Mouse (Mus musculus) lung, embryonic 16.5 days (tissue): ENCODE measurements around the gene Col26a1. TPM values are rescaled to one million over a fixed set of nuclear protein-coding genes. Genes with fewer than 3 reads are reported as not detected.
"Not testable (repeated sequence)": the region's sequence is repeated elsewhere in the genome, so short reads cannot be mapped to it uniquely, and the experiment has no call there.

ENCODE experiments used
- ATAC-seq: fragments of 200-750 bp; cut with Nextera tagmentation; 2 replicates; pipeline ENCODE4 v1.8.0; 2017; ENCODE audit warnings: low read depth, mild to moderate bottlenecking, moderate library complexity
- H3K27ac ChIP-seq: fragments of 300-500 bp; sonication (generic); 2 replicates; pipeline ENCODE4 v1.5.1; 2014; ENCODE audit warnings: mild to moderate bottlenecking, control low read depth, low read length
- H3K27me3 ChIP-seq: fragments of 300-500 bp; sonication (generic); 2 replicates; pipeline ENCODE4 v1.6.1; 2014; ENCODE audit warnings: low read depth, low read length, mixed read lengths; ENCODE audit not compliant: control insufficient read depth, insufficient read depth
- H3K36me3 ChIP-seq: fragments of 300-500 bp; sonication (generic); 2 replicates; pipeline ENCODE4 v1.6.1; 2014; ENCODE audit warnings: low read length; ENCODE audit not compliant: control insufficient read depth, insufficient read depth
- H3K4me1 ChIP-seq: fragments of 300-500 bp; sonication (generic); replicated peaks from 2 replicates; pipeline ENCODE4 v1.6.1; 2014; ENCODE audit warnings: low read length, mixed read lengths; ENCODE audit not compliant: control insufficient read depth, insufficient read depth
- H3K4me2 ChIP-seq: fragments of 300-500 bp; sonication (generic); 2 replicates; pipeline ENCODE4 v1.6.1; 2014; ENCODE audit warnings: low read depth, low read length, control low read depth
- H3K4me3 ChIP-seq: fragments of 300-500 bp; sonication (generic); 2 replicates; pipeline ENCODE4 v1.5.1; 2014; ENCODE audit warnings: mild to moderate bottlenecking, low read length, control low read depth
- H3K9ac ChIP-seq: fragments of 300-500 bp; sonication (generic); 2 replicates; pipeline ENCODE4 v1.6.1; 2014; ENCODE audit warnings: low read length, control low read depth
- H3K9me3 ChIP-seq: fragments of 300-500 bp; sonication (generic); 2 replicates; pipeline ENCODE4 v1.6.1; 2016; ENCODE audit warnings: low read length; ENCODE audit not compliant: control insufficient read depth
- WGBS: fragments of 180-500 bp; shearing (Covaris S2); extraction: QIAGEN DNeasy Blood & Tissue Kit; methylation state at CpG from one replicate; pipeline ENCODE4 v1.1.7; 2014; 5-methylcytosine and 5-hydroxymethylcytosine counted together
- polyA plus RNA-seq: library from polyadenylated mRNA; unstranded; fragments of >200 nt; fragmentation: Nextera tagmentation; extraction: Ambion mirVana; gene quantifications from 2 replicates; pipeline ENCODE4 v1.2.1, GENCODE M21; 2015

Col26a1 gene
- polyA plus RNA-seq, 1 experiment from 2014 or later: 5.9 TPM

- ATAC-seq, H3K4me2 ChIP-seq, H3K9me3 ChIP-seq, H3K4me3 ChIP-seq, H3K36me3 ChIP-seq, H3K27me3 ChIP-seq, H3K27ac ChIP-seq, H3K4me1 ChIP-seq, H3K9ac ChIP-seq: not testable (repeated sequence)
- WGBS: 58% methylated on average over 7 of the region's 7 CpGs
Measured at GRCm38 (mm10) chr5:136753176-136753575, 129.8 kb downstream of the Col26a1 start.

- Histone ChIP-seq H3K4me1 (0 out of 2 replicates have a peak, but pooled peaks cover 4% of the 10 kb centered on the region), H3K27me3 (no peaks in the 10 kb centered on the region), H3K9ac (no peak overlapping the region), H3K36me3 (no peaks in the 10 kb centered on the region), H3K9me3 (peaks cover 9% of the 10 kb centered on the region; the same call in 1 of the 2 replicates), H3K27ac (no peak overlapping the region), H3K4me3 (no peak overlapping the region), H3K4me2 (no peak overlapping the region)
- ATAC-seq: no peak
- WGBS: 96% methylated on average over 19 of the region's 19 CpGs
Measured at GRCm38 (mm10) chr5:136752104-136752503, 130.9 kb downstream of the Col26a1 start.

- Histone ChIP-seq H3K27me3 (no peaks in the 10 kb centered on the region), H3K4me2 (no peak overlapping the region), H3K27ac (no peak overlapping the region), H3K9me3 (peaks cover 9% of the 10 kb centered on the region; the same call in 1 of the 2 replicates), H3K4me3 (no peak overlapping the region), H3K36me3 (no peaks in the 10 kb centered on the region), H3K4me1 (no peaks in the 10 kb centered on the region), H3K9ac (no peak overlapping the region)
- 67% methylated on average over 9 of the region's 9 CpGs for WGBS
- no peak for ATAC-seq
Measured at GRCm38 (mm10) chr5:136746596-136746995, 136.4 kb downstream of the Col26a1 start.

- no peak overlapping the region for H3K4me3 ChIP-seq
- no peaks in the 10 kb centered on the region for H3K36me3 ChIP-seq
- H3K4me1 ChIP-seq: no peaks in the 10 kb centered on the region
- no peak for ATAC-seq
- H3K4me2 ChIP-seq: no peak overlapping the region
- H3K27me3 ChIP-seq: no peaks in the 10 kb centered on the region
- no peaks in the 10 kb centered on the region for H3K9me3 ChIP-seq
- no peak overlapping the region for H3K9ac ChIP-seq
- WGBS: 62% methylated on average over 6 of the region's 6 CpGs
- no peak overlapping the region for H3K27ac ChIP-seq
Measured at GRCm38 (mm10) chr5:136738918-136739317, 144.1 kb downstream of the Col26a1 start.

GRCm38 (mm10) chr5:136726271-136726670, 156.7 kb downstream of the Col26a1 start:
- not testable (repeated sequence) for H3K9ac ChIP-seq, H3K27ac ChIP-seq, H3K27me3 ChIP-seq, ATAC-seq, H3K4me3 ChIP-seq, H3K4me2 ChIP-seq, H3K9me3 ChIP-seq, H3K36me3 ChIP-seq, H3K4me1 ChIP-seq
- WGBS: 84% methylated on average over 4 of the region's 5 CpGs

GRCm38 (mm10) chr5:136721596-136721995, 161.4 kb downstream of the Col26a1 start:
- Histone ChIP-seq H3K27ac (no peak overlapping the region), H3K4me3 (no peak overlapping the region), H3K4me2 (no peak overlapping the region), H3K9ac (no peak overlapping the region), H3K9me3 (no peaks in the 10 kb centered on the region), H3K27me3 (no peaks in the 10 kb centered on the region), H3K36me3 (no peaks in the 10 kb centered on the region), H3K4me1 (no peaks in the 10 kb centered on the region)
- ATAC-seq: no peak
- WGBS: 60% methylated on average over 5 of the region's 5 CpGs

GRCm38 (mm10) chr5:136718656-136719055, 164.4 kb downstream of the Col26a1 start:
- Histone ChIP-seq H3K27me3 (no peaks in the 10 kb centered on the region), H3K4me3 (no peak overlapping the region), H3K27ac (no peak overlapping the region), H3K9me3 (no peaks in the 10 kb centered on the region), H3K36me3 (no peaks in the 10 kb centered on the region), H3K9ac (no peak overlapping the region), H3K4me1 (peaks cover 9% of the 10 kb centered on the region), H3K4me2 (no peak overlapping the region)
- WGBS: 62% methylated on average over 8 of the region's 8 CpGs
- no peak for ATAC-seq

- H3K9ac ChIP-seq: no peak overlapping the region
- 68% methylated on average over 2 of the region's 2 CpGs for WGBS
- H3K4me2 ChIP-seq: no peak overlapping the region
- H3K4me1 ChIP-seq: peaks cover 9% of the 10 kb centered on the region
- ATAC-seq: no peak
- no peaks in the 10 kb centered on the region for H3K9me3 ChIP-seq
- H3K4me3 ChIP-seq: no peak overlapping the region
- H3K27ac ChIP-seq: no peak overlapping the region
- no peaks in the 10 kb centered on the region for H3K36me3 ChIP-seq
- H3K27me3 ChIP-seq: no peaks in the 10 kb centered on the region
Measured at GRCm38 (mm10) chr5:136717573-136717854, 165.5 kb downstream of the Col26a1 start.

- Histone ChIP-seq H3K4me1 (peaks cover 9% of the 10 kb centered on the region), H3K27me3 (no peaks in the 10 kb centered on the region), H3K4me3 (no peak overlapping the region), H3K27ac (no peak overlapping the region), H3K4me2 (no peak overlapping the region), H3K9me3 (no peaks in the 10 kb centered on the region), H3K9ac (no peak overlapping the region), H3K36me3 (no peaks in the 10 kb centered on the region)
- no peak for ATAC-seq
- WGBS: 47% methylated on average over 10 of the region's 10 CpGs
Measured at GRCm38 (mm10) chr5:136716696-136717572, 166.1 kb downstream of the Col26a1 start.
